Mouse (Mus musculus): ENCODE data around the gene Lsm3. TPM values are rescaled to one million over a fixed set of nuclear protein-coding genes. Genes with fewer than 3 reads are reported as not detected.

Lsm3 gene
- polyA plus RNA-seq, 1 experiment from 2014 or later: 251 TPM

DNA sequence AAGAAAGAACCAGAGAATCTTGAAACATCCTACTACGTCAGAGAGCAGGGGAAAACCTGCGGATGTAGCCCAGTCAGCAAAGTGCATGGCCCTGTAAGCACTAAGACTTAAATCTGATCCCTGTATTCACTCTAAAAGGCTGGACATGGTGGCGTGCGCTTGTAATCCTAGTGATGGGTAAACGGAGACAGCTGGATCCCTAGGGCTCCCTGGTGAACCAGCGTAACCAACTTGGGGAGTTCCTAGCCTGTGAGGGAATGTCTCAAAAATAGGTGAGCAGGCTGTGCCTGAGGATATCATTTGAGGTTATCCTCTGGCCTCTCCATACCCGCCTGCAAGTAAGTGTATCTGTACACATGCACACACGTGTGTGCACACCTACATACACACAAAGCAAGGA, 14.9 kb downstream of the Lsm3 start:
- H3K36me3 ChIP-seq (ENCODE audit: insufficient read depth, low read length): no peaks in the 10 kb centered on the region
- H3K27ac ChIP-seq (ENCODE audit: low read length): no peak overlapping the region
- peaks cover 19% of the 10 kb centered on the region for H3K4me1 ChIP-seq (ENCODE audit: insufficient read depth, low read length)
- H3K9ac ChIP-seq (replicated peaks; ENCODE audit: low read length): no peak overlapping the region
- H3K9me3 ChIP-seq (ENCODE audit: low read length): no peaks in the 10 kb centered on the region
- WGBS: 90% methylated on average over 8 of the region's 8 CpGs
- H3K4me3 ChIP-seq (ENCODE audit: low read length): no peak overlapping the region
- ATAC-seq (ENCODE audit: low FRiP score, low TSS enrichment): no peak
- H3K27me3 ChIP-seq (ENCODE audit: insufficient read depth, low read length): no peaks in the 10 kb centered on the region
- no peak overlapping the region for H3K4me2 ChIP-seq (replicated peaks; ENCODE audit: low read depth, low read length)

DNA sequence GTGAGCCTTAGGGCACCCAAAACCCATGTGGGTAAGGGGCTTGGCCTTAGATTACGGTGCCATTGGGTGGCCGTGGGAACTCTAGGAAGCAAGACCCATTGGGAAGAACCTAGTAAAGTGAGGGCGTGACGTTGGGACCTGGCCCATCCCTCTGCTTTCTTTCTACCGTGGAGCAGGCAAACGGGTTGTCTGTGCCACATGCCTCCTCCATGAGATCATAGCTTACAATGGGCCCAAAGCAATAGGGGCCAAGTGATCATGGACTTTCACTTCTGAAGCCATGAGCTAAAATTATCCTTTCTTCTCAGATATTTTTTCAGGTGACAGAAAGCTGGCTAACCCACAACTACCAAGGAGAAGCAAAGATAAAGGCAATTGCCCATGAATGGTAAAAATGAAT, 15.5 kb downstream of the Lsm3 start:
- H3K9me3 ChIP-seq (ENCODE audit: low read length): no peaks in the 10 kb centered on the region
- no peaks in the 10 kb centered on the region for H3K36me3 ChIP-seq (ENCODE audit: insufficient read depth, low read length)
- H3K4me2 ChIP-seq (replicated peaks; ENCODE audit: low read depth, low read length): no peak overlapping the region
- H3K27me3 ChIP-seq (ENCODE audit: insufficient read depth, low read length): no peaks in the 10 kb centered on the region
- H3K4me3 ChIP-seq (ENCODE audit: low read length): no peak overlapping the region
- no peak for ATAC-seq (ENCODE audit: low FRiP score, low TSS enrichment)
- H3K27ac ChIP-seq (ENCODE audit: low read length): no peak overlapping the region
- H3K4me1 ChIP-seq (ENCODE audit: insufficient read depth, low read length): peaks cover 19% of the 10 kb centered on the region
- WGBS: 87% methylated on average over 6 of the region's 6 CpGs
- no peak overlapping the region for H3K9ac ChIP-seq (replicated peaks; ENCODE audit: low read length)

DNA sequence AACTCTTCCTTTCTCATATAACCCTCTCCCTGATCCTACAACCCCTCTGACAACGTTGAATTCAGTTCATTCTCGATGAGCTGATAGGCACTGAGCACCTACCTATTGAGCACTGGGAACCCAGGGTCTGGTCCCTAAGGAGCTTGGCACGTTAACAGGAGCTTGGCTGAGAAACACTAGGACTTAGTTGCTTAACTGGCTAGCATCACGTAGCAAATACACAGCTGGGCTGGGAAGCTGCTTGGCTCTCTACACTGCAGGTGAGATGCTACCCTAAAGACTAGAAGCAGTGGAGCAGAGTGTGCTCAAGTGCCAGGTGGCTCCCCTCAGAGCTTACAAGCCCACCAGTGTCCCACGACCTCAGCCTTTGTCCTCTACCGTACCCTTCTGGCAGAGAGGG, 16.9 kb downstream of the Lsm3 start:
- H3K9me3 ChIP-seq (ENCODE audit: low read length): no peaks in the 10 kb centered on the region
- peak overlapping the region; percentile 75 for H3K27ac ChIP-seq (ENCODE audit: low read length)
- WGBS: 35% methylated on average over 6 of the region's 6 CpGs
- H3K4me3 ChIP-seq (ENCODE audit: low read length): no peak overlapping the region
- no peak for ATAC-seq (ENCODE audit: low FRiP score, low TSS enrichment)
- H3K27me3 ChIP-seq (ENCODE audit: insufficient read depth, low read length): no peaks in the 10 kb centered on the region
- H3K36me3 ChIP-seq (ENCODE audit: insufficient read depth, low read length): no peaks in the 10 kb centered on the region
- H3K4me2 ChIP-seq (replicated peaks; ENCODE audit: low read depth, low read length): no peak overlapping the region
- peaks cover 19% of the 10 kb centered on the region for H3K4me1 ChIP-seq (ENCODE audit: insufficient read depth, low read length)
- H3K9ac ChIP-seq (replicated peaks; ENCODE audit: low read length): no peak overlapping the region; the same call in 1 of the 2 replicates

DNA sequence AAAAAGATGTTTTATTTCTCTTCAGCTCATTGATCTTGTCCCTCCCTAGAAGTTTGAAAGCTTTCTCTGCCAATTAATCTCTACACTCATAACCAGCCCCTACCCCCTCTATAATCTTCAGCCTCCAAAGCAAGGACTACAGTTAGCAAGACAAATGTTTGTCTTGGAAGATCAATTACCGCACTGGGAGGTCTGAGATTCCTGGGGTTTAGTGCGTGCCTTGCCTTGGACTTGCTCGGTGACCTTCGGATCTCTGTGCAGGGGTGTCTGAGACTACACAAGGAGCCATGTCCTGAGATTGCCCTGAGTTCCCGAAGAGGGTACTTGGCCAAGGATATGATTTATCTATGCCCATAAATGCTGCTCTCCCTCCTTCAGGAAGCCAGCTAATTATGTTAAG, 17.6 kb downstream of the Lsm3 start:
- Histone ChIP-seq H3K36me3 (ENCODE audit: insufficient read depth, low read length) (no peaks in the 10 kb centered on the region), H3K9me3 (ENCODE audit: low read length) (no peaks in the 10 kb centered on the region), H3K9ac (replicated peaks; ENCODE audit: low read length) (no peak overlapping the region), H3K27me3 (ENCODE audit: insufficient read depth, low read length) (no peaks in the 10 kb centered on the region), H3K4me3 (ENCODE audit: low read length) (no peak overlapping the region), H3K27ac (ENCODE audit: low read length) (no peak overlapping the region; the same call in 1 of the 2 replicates), H3K4me2 (replicated peaks; ENCODE audit: low read depth, low read length) (no peak overlapping the region), H3K4me1 (ENCODE audit: insufficient read depth, low read length) (peaks cover 19% of the 10 kb centered on the region)
- WGBS: 14% methylated on average over 5 of the region's 5 CpGs
- ATAC-seq (ENCODE audit: low FRiP score, low TSS enrichment): peak; percentile 90

DNA sequence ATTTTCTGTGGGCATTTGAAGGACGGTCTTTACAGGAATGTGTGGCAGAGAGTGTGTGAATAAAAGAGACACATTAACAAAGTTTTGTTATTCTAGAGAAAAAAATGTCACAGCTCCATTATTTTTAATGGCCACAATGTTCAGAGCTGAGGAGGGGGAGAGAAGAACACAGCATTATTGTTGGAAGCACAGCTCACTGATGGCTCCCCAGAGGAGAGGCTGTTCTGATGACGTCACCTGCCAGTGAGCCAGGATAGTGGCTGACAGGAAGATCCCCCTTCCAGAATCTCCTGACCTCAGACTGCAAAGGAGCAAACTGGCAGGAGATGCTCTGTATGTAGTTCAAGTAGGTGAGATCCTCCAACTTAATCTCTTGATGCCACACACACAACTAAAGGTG, 18.0 kb downstream of the Lsm3 start:
- no peaks in the 10 kb centered on the region for H3K36me3 ChIP-seq (ENCODE audit: insufficient read depth, low read length)
- H3K9me3 ChIP-seq (ENCODE audit: low read length): no peaks in the 10 kb centered on the region
- H3K4me2 ChIP-seq (replicated peaks; ENCODE audit: low read depth, low read length): no peak overlapping the region
- peaks cover 19% of the 10 kb centered on the region for H3K4me1 ChIP-seq (ENCODE audit: insufficient read depth, low read length)
- H3K27me3 ChIP-seq (ENCODE audit: insufficient read depth, low read length): no peaks in the 10 kb centered on the region
- ATAC-seq (ENCODE audit: low FRiP score, low TSS enrichment): peak; percentile 74
- no peak overlapping the region for H3K9ac ChIP-seq (replicated peaks; ENCODE audit: low read length)
- 8% methylated on average over 2 of the region's 2 CpGs for WGBS
- H3K27ac ChIP-seq (ENCODE audit: low read length): no peak overlapping the region
- H3K4me3 ChIP-seq (ENCODE audit: low read length): no peak overlapping the region

DNA sequence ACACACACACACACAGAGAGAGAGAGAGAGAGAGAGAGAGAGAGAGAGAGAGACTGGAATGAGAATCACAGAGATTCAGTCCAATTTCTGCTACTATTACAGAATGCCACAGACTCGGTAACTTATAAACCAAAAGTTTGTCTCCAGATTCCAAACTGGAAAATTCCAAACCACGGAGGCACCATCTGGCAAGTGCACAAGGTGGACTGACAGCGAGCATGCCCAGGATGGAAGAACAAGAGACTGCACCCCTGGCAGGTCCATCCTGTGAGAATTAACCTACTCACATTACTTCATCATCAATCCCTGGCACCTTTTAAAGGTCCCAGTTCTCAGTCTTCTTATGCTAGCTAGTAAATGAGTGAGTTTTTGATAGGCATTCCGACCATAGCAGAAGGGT, 18.5 kb downstream of the Lsm3 start:
- no peak overlapping the region for H3K9ac ChIP-seq (replicated peaks; ENCODE audit: low read length)
- 85% methylated on average over 4 of the region's 4 CpGs for WGBS
- no peak overlapping the region for H3K4me3 ChIP-seq (ENCODE audit: low read length)
- H3K4me2 ChIP-seq (replicated peaks; ENCODE audit: low read depth, low read length): no peak overlapping the region
- peaks cover 19% of the 10 kb centered on the region for H3K4me1 ChIP-seq (ENCODE audit: insufficient read depth, low read length)
- H3K36me3 ChIP-seq (ENCODE audit: insufficient read depth, low read length): no peaks in the 10 kb centered on the region
- ATAC-seq (ENCODE audit: low FRiP score, low TSS enrichment): no peak
- H3K9me3 ChIP-seq (ENCODE audit: low read length): no peaks in the 10 kb centered on the region
- no peak overlapping the region for H3K27ac ChIP-seq (ENCODE audit: low read length)
- H3K27me3 ChIP-seq (ENCODE audit: insufficient read depth, low read length): no peaks in the 10 kb centered on the region

DNA sequence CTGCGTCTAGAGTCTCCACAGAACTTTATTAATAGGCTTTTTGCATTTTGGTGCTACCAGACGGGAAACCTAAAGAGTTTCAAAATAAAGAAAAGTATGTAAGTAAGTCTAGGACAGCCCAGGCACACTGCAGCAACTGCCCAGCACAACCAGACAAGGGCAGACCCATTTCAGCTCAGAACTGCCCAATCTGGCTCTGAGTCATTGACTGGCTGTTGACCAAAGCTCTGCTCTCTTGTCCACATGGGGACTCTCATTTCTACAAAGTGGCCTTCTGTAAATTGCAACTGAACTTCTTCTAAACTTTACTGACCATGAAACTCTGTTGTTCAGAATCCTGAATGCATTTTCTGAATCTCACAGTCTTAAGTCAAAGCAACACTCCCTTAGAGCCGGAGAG, 19.5 kb downstream of the Lsm3 start:
- no peaks in the 10 kb centered on the region for H3K27me3 ChIP-seq (ENCODE audit: insufficient read depth, low read length)
- H3K4me3 ChIP-seq (ENCODE audit: low read length): no peak overlapping the region
- H3K4me1 ChIP-seq (ENCODE audit: insufficient read depth, low read length): peaks cover 19% of the 10 kb centered on the region
- H3K36me3 ChIP-seq (ENCODE audit: insufficient read depth, low read length): no peaks in the 10 kb centered on the region
- H3K4me2 ChIP-seq (replicated peaks; ENCODE audit: low read depth, low read length): no peak overlapping the region
- H3K9ac ChIP-seq (replicated peaks; ENCODE audit: low read length): no peak overlapping the region
- no peak overlapping the region for H3K27ac ChIP-seq (ENCODE audit: low read length)
- WGBS: 86% methylated on average over 3 of the region's 3 CpGs
- no peak for ATAC-seq (ENCODE audit: low FRiP score, low TSS enrichment)
- no peaks in the 10 kb centered on the region for H3K9me3 ChIP-seq (ENCODE audit: low read length)

DNA sequence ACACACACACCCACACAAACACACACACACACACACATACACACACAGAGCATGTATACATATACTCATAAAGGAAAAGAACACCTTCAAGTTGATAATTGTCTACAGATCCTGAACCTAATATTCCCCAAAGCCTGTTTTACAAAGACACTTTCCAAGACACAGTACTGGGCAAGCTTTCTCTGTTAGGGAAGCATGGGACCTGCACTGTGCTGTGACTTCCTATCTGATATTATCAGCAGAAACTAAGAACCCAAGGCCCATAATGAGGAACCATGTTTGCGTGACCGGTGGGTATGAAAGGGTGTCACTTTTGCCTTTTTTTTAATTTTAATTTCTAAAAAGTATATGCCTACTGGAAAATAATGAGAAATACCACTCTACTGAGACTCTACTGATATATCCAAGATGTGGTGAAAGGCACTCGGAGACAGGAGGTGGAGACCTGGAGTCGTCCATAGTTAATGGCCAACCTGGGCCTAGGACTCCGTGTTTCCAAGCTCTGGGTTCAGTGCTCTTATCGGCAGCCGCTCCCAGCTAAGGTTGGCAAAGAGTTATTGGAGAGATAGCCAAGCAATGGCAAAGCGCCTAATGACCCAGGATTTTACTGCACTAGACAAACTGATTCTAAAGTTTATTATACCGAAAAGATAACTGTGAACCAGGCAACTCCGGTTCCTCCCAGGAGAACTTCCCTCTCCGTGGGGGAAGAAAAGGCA, 20.5 kb downstream of the Lsm3 start:
- 80% methylated on average over 11 of the region's 11 CpGs for WGBS
- Histone ChIP-seq H3K4me2 (replicated peaks; ENCODE audit: low read depth, low read length) (no peak overlapping the region), H3K4me3 (ENCODE audit: low read length) (no peak overlapping the region), H3K9me3 (ENCODE audit: low read length) (no peaks in the 10 kb centered on the region), H3K4me1 (ENCODE audit: insufficient read depth, low read length) (peaks cover 19% of the 10 kb centered on the region), H3K36me3 (ENCODE audit: insufficient read depth, low read length) (no peaks in the 10 kb centered on the region), H3K27ac (ENCODE audit: low read length) (no peak overlapping the region), H3K9ac (replicated peaks; ENCODE audit: low read length) (no peak overlapping the region), H3K27me3 (ENCODE audit: insufficient read depth, low read length) (no peaks in the 10 kb centered on the region)
- ATAC-seq (ENCODE audit: low FRiP score, low TSS enrichment): no peak

DNA sequence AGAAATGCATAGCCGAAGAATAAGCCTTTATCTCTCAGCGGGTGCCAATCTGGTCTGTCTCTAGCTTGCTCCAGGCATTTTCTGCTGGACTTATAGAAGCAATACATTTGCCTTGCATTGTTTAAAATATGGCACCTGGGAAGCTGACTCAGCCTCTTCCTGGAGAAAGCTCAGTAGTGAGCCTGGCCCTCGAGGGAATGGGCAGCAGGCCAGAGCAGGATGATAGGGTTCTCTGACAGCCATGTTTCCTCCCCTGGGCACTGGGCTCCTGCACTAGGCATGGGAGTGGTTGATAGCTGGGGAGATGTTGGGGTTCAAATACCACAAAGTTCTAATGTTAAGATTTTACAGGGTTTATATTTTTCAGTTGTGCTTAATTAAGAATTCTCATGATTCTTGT, 25.5 kb downstream of the Lsm3 start:
- Histone ChIP-seq H3K27ac (ENCODE audit: low read length) (no peak overlapping the region), H3K9me3 (ENCODE audit: low read length) (no peaks in the 10 kb centered on the region), H3K4me1 (ENCODE audit: insufficient read depth, low read length) (peaks cover 9% of the 10 kb centered on the region), H3K36me3 (ENCODE audit: insufficient read depth, low read length) (no peaks in the 10 kb centered on the region), H3K4me2 (replicated peaks; ENCODE audit: low read depth, low read length) (no peak overlapping the region), H3K27me3 (ENCODE audit: insufficient read depth, low read length) (no peaks in the 10 kb centered on the region), H3K4me3 (ENCODE audit: low read length) (no peak overlapping the region), H3K9ac (replicated peaks; ENCODE audit: low read length) (no peak overlapping the region)
- ATAC-seq (ENCODE audit: low FRiP score, low TSS enrichment): no peak
- WGBS: 62% methylated on average over 3 of the region's 3 CpGs

DNA sequence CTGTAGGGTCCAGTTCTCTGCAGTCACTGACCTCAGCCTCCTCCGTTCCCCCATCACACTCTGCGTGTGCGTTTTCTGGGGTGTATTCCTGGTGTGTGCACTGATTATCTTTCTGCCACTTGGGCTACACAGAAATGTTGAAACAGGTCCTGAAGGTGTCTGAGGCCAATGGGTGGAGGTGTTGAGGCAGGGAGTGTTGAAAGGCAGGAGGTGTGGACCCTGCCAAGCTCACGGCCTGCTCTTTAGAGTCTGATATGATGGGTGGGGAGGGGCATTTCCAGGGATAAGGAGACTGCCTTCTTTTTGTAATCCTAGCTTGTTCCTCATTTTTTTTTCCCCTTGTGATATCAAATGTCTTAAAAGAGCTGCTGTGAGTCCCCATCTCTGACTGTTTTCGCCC, 27.3 kb downstream of the Lsm3 start:
- 65% methylated on average over 5 of the region's 5 CpGs for WGBS
- no peak overlapping the region for H3K4me2 ChIP-seq (replicated peaks; ENCODE audit: low read depth, low read length)
- H3K27me3 ChIP-seq (ENCODE audit: insufficient read depth, low read length): no peaks in the 10 kb centered on the region
- no peak overlapping the region for H3K9ac ChIP-seq (replicated peaks; ENCODE audit: low read length)
- H3K4me3 ChIP-seq (ENCODE audit: low read length): no peak overlapping the region
- no peak overlapping the region for H3K27ac ChIP-seq (ENCODE audit: low read length)
- H3K9me3 ChIP-seq (ENCODE audit: low read length): no peaks in the 10 kb centered on the region
- ATAC-seq (ENCODE audit: low FRiP score, low TSS enrichment): no peak
- H3K4me1 ChIP-seq (ENCODE audit: insufficient read depth, low read length): peaks cover 13% of the 10 kb centered on the region
- no peaks in the 10 kb centered on the region for H3K36me3 ChIP-seq (ENCODE audit: insufficient read depth, low read length)
